Mouse (Mus musculus) gastrocnemius, adult 2 months (tissue): ENCODE data around the gene Tmem63a. TPM values are rescaled to one million over a fixed set of nuclear protein-coding genes. Genes with fewer than 3 reads are reported as not detected.
A peak's percentile ranks its signal among the peaks of the same experiment; 100 is the strongest.

Experiments used
- DNase-seq: peaks from one replicate; pipeline ENCODE4 v3.0.0; 2022
- H3K27ac ChIP-seq: fragments of 200-600 bp; 2 replicates; pipeline ENCODE4 v1.8.1; 2022; ENCODE audit warnings: mild to moderate bottlenecking
- H3K4me3 ChIP-seq: fragments of 200-600 bp; 2 replicates; pipeline ENCODE4 v1.8.1; 2022; ENCODE audit warnings: mild to moderate bottlenecking, moderate library complexity
- CTCF ChIP-seq: fragments of 200-600 bp; IDR thresholded peaks from 2 replicates; pipeline ENCODE4 v1.8.1; 2022; ENCODE audit warnings: antibody characterized with exemption, mild to moderate bottlenecking, moderate library complexity
- intact Hi-C: fragments of 180-260 bp; cut with DNase I; formaldehyde crosslinking; loops from one replicate; pipeline ENCODE4 v1.15.1; 2025
- total RNA-seq, 2 experiments: library from RNA; stranded (reverse); gene quantifications; 2 replicates each; pipeline ENCODE4 v1.2.3; 2021

Gene Tmem63a
- total RNA-seq, 2 experiments from 2014 or later: 13.9 to 14.5 TPM

DNA sequence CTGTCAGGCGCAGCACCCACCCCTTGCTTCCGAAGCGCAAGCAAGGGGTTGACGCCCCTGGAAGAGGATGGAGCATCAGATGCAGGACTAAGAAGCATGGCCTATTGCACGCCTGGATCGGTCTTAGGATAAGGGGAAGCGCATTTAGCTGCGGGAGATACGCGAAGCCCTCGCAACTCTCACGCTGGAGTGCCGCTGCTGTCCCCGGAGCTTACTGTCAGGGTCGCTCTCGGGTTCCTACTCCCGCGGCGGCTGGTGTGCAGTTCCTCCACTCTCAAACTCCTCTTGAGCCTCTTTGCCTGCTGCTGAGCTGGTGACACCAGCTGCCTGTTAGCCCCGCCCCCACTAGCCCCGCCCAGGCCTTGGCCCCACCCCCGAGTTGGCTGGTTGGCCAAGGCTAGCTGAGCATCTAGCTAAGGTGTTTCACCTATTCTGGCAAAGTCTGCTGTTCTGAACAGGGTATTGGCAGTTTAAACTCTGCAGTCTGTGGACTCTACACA is 75.1 kb downstream of the Tmem63a start:
- TF ChIP-seq CTCF: no peak
- intact Hi-C loops: no loop called here
- H3K27ac ChIP-seq: peak overlapping the region; percentile 93
- peak; percentile 85 for DNase-seq
- H3K4me3 ChIP-seq: peak overlapping the region; percentile 76

DNA sequence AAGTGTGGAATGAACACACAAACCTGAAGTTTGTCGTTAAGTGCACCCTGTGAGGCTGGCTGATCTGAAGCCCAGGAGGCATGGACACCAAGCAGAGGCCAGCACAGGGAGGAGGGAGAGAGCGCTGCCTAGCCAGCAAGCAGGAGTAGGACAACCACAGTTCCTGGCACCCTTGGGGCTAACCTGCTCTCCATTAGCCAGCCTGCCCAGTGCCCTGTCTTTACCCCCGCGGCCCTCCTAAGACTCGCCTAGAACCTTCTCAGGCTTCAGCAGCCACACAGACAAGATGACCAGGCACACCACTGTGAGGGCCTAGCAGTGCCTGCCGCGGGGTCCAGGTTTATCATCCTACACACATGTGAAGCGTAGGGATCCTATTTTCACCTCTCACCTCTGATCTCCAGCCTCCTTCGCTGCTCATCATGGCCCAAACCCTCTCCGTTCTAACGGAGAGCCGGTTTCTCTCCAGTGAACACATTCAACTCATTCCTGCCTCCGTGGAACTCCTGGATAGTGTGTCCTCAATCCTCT is 75.8 kb downstream of the Tmem63a start:
- no peak for TF ChIP-seq CTCF
- H3K4me3 ChIP-seq: no peak overlapping the region
- DNase-seq: no peak
- no peak overlapping the region for H3K27ac ChIP-seq
- intact Hi-C loops: no loop called here

DNA sequence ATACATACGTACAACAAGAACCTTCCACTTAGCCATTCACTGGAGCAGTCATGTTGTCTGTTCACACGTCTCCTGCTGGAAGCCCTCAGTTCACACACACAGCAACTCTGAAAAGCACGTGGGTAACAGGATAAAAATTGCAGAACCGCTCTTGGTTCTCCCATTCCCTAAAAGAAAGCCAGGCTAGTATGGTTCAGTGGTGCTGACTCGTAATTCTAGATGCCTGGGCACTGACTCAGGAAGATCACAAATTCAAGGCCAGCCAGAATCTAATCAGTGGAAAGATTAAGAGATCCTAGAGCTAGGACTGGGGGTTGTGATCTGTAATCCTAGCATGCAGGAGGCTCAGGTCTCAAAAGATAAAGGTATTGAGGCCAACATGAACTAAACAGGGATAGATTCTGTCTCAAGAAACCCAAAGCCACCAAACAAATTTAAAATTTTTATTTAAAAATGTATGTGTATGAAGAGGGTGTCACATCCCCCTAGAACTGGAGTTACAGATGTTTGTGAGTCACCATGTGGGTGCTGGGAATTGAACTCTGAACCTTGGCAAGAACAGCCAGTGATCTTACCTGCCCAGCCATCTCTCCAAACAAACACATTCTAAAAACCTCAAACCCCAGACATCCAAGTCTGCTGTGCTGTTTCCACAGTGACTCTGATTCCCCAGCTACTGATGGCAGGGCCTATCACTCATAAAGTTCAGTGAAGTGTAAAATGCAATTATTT is 78.8 kb downstream of the Tmem63a start, which contains the start of gene Ephx1:
Ephx1 (minus strand) TSS at position 149 of the 732 bp plus-strand sequence.
- intact Hi-C loops: no loop called here
- DNase-seq: no peak
- no peak for TF ChIP-seq CTCF

GRCm38 (mm10) chr1:181021488-181021865 is 79.3 kb downstream of the Tmem63a start:
- Histone ChIP-seq H3K27ac (no peak overlapping the region), H3K4me3 (no peak overlapping the region)
- intact Hi-C loops: no loop called here
- TF ChIP-seq CTCF: no peak
- DNase-seq: no peak

More for the DNA sequence above, 78.8 kb downstream of the Tmem63a start, which contains the start of gene Ephx1:
- no peak within 1 kb of the TSS for H3K4me3 ChIP-seq
- H3K27ac ChIP-seq: no peak within 1 kb of the TSS

DNA sequence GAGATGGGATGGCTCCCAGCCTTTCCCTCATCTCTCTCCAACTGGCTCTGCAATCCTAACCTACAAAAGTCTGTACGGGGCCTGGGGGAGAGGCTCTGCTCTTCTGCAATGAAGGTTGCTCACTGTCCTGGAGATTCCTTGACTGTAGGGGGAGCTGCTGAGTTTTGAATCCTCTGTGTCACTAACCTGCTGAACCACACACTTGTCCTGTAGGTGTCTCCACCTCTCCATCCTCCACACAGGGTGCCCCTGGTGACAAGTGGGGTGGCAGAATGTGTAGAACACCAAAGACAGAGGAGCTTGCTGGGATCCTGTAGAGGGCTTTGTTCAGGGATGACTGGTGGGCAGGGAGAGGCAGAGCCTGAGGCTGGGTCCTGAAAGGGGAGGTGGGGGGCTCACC is 80.1 kb downstream of the Tmem63a start:
- peak; percentile 74 for TF ChIP-seq CTCF
- Histone ChIP-seq H3K4me3 (no peak overlapping the region), H3K27ac (no peak overlapping the region)
- intact Hi-C loops: no loop called here
- DNase-seq: peak; percentile 61

Other genes with a start within 250 kb of the Tmem63a start
- not detected for gene Mixl1, start 245.3 kb upstream of the Tmem63a start, total RNA-seq
- 10 to 100 TPM; 13.8 to 16.0 TPM for gene Acbd3, start 216.3 kb upstream of the Tmem63a start, total RNA-seq
- 100 to 1,000 TPM; 314 to 379 TPM for gene H3f3a, start 128.4 kb upstream of the Tmem63a start, total RNA-seq
- 1 to 10 TPM; 7.4 to 7.8 TPM for gene Sde2, start 91.2 kb upstream of the Tmem63a start, total RNA-seq
- gene Lefty2, start 49.2 kb upstream of the Tmem63a start, total RNA-seq: not detected
- 10 to 100 TPM; 10.3 to 11.7 TPM for gene Pycr2, start 38.1 kb upstream of the Tmem63a start, total RNA-seq
- under 1 TPM; 0.22 to 0.33 TPM for gene Lefty1, start 7.3 kb upstream of the Tmem63a start, total RNA-seq
- 10 to 100 TPM; 14.8 to 17.4 TPM for gene Ephx1, start 78.6 kb downstream of the Tmem63a start, total RNA-seq
- not detected for gene 9130409I23Rik, start 108.9 kb downstream of the Tmem63a start, total RNA-seq
- 1 to 10 TPM; 8.3 to 9.5 TPM for gene Nvl, start 201.9 kb downstream of the Tmem63a start, total RNA-seq
- 10 to 100 TPM; 34.6 to 44.2 TPM for gene Cnih4, start 202.3 kb downstream of the Tmem63a start, total RNA-seq